Mouse (Mus musculus) heart, embryonic 10.5 days (tissue): ENCODE data around the gene Tmem102. TPM values are rescaled to one million over a fixed set of nuclear protein-coding genes. Genes with fewer than 3 reads are reported as not detected.

Experiments
- DNase-seq: peaks from one replicate; pipeline ENCODE4 v3.0.0-alpha.2; 2017; ENCODE audit warnings: low spot score
- H3K27ac ChIP-seq: fragments of 300-500 bp; sonication (generic); 2 replicates; pipeline ENCODE4 v1.5.1; 2016; ENCODE audit warnings: mild to moderate bottlenecking
- H3K27me3 ChIP-seq: fragments of 300-500 bp; sonication (generic); 2 replicates; pipeline ENCODE4 v1.6.1; 2016; ENCODE audit warnings: mild to moderate bottlenecking; ENCODE audit not compliant: poor library complexity, insufficient read depth, severe bottlenecking
- H3K36me3 ChIP-seq: fragments of 300-500 bp; sonication (generic); 2 replicates; pipeline ENCODE4 v1.6.1; 2016; ENCODE audit warnings: mild to moderate bottlenecking, moderate library complexity
- H3K4me1 ChIP-seq: fragments of 300-500 bp; sonication (generic); 2 replicates; pipeline ENCODE4 v1.6.1; 2016; ENCODE audit warnings: mild to moderate bottlenecking
- H3K4me3 ChIP-seq: fragments of 300-500 bp; sonication (generic); 2 replicates; pipeline ENCODE4 v1.5.1; 2016; ENCODE audit warnings: mild to moderate bottlenecking, moderate library complexity
- H3K9me3 ChIP-seq: fragments of 300-500 bp; sonication (generic); 2 replicates; pipeline ENCODE4 v1.6.1; 2016; ENCODE audit warnings: mild to moderate bottlenecking, moderate library complexity
- WGBS: fragments of 180-500 bp; shearing (Covaris S2); methylation state at CpG from one replicate; pipeline ENCODE4 v1.1.7; 2016; 5-methylcytosine and 5-hydroxymethylcytosine counted together
- polyA plus RNA-seq: library from polyadenylated mRNA; unstranded; fragments of >200 nt; fragmentation: Nextera tagmentation; extraction: Ambion mirVana; gene quantifications from 2 replicates; pipeline ENCODE4 v1.2.1, GENCODE M21; 2016

The Tmem102 gene
- 1.5 and 1.8 TPM in 2 replicates for polyA plus RNA-seq

- 8% methylated on average over 29 of the region's 29 CpGs for WGBS
- H3K27me3 ChIP-seq, result peaks cover 72% of the 10 kb centered on the region
Observed at GRCm38 (mm10) chr11:69804972-69805909, at the start of gene Tmem102. Gene Tmem102, minus strand, starts transcription at chr11:69805624.

GRCm38 (mm10) chr11:69854680-69855079, 49.3 kb upstream of the Tmem102 start:
- Histone ChIP-seq H3K27me3 (peaks cover 34% of the 10 kb centered on the region), H3K36me3 (peaks cover 28% of the 10 kb centered on the region), H3K27ac (peak overlapping the region; percentile 56), H3K9me3 (no peaks in the 10 kb centered on the region), H3K4me1 (peaks cover 31% of the 10 kb centered on the region), H3K4me3 (no peak overlapping the region)
- WGBS, result 82% methylated on average over 10 of the region's 10 CpGs
- DNase-seq, result no peak

More at GRCm38 (mm10) chr11:69804972-69805909, at the start of gene Tmem102:
- H3K4me1 ChIP-seq, result peaks cover 53% of the 10 kb centered on the region
- DNase-seq, result no peak
- H3K27ac ChIP-seq, result no peak within 1 kb of the TSS; the same call in 1 of the 2 replicates
- 0 out of 2 replicates have a peak, but pooled peaks cover 3% of the 10 kb centered on the region for H3K9me3 ChIP-seq
- no peaks in the 10 kb centered on the region for H3K36me3 ChIP-seq
- H3K4me3 ChIP-seq, result peak within 1 kb of the TSS; percentile 71

- WGBS, result 58% methylated on average over 7 of the region's 7 CpGs
- peak; percentile 94 for DNase-seq
- no peaks in the 10 kb centered on the region for H3K9me3 ChIP-seq
- H3K27me3 ChIP-seq, result peaks cover 27% of the 10 kb centered on the region
- H3K4me1 ChIP-seq, result peaks cover 31% of the 10 kb centered on the region
- H3K4me3 ChIP-seq, result no peak overlapping the region
- H3K27ac ChIP-seq, result peak overlapping the region; percentile 72; the same call in 1 of the 2 replicates
- peaks cover 35% of the 10 kb centered on the region for H3K36me3 ChIP-seq
Observed at GRCm38 (mm10) chr11:69853994-69854393, 48.6 kb upstream of the Tmem102 start.

- H3K4me1 ChIP-seq, result peaks cover 55% of the 10 kb centered on the region
- H3K36me3 ChIP-seq, result peaks cover 49% of the 10 kb centered on the region
Observed at GRCm38 (mm10) chr11:69850754-69851153, 45.3 kb upstream of the Tmem102 start.

GRCm38 (mm10) chr11:69849884-69850283, 44.5 kb upstream of the Tmem102 start:
- no peak overlapping the region for H3K27ac ChIP-seq

More at GRCm38 (mm10) chr11:69850754-69851153, 45.3 kb upstream of the Tmem102 start:
- Histone ChIP-seq H3K27me3 (no peaks in the 10 kb centered on the region), H3K9me3 (no peaks in the 10 kb centered on the region), H3K4me3 (no peak overlapping the region), H3K27ac (no peak overlapping the region)
- WGBS, result 75% methylated on average over 8 of the region's 8 CpGs
- DNase-seq, result no peak

GRCm38 (mm10) chr11:69849128-69849527, 43.7 kb upstream of the Tmem102 start:
- no peaks in the 10 kb centered on the region for H3K9me3 ChIP-seq
- WGBS, result 80% methylated on average over 9 of the region's 9 CpGs
- no peak for DNase-seq
- peaks cover 49% of the 10 kb centered on the region for H3K36me3 ChIP-seq
- H3K4me3 ChIP-seq, result no peak overlapping the region
- no peaks in the 10 kb centered on the region for H3K27me3 ChIP-seq
- no peak overlapping the region for H3K27ac ChIP-seq
- H3K4me1 ChIP-seq, result peaks cover 49% of the 10 kb centered on the region

More at GRCm38 (mm10) chr11:69849884-69850283, 44.5 kb upstream of the Tmem102 start:
- Histone ChIP-seq H3K4me3 (no peak overlapping the region), H3K4me1 (peaks cover 53% of the 10 kb centered on the region), H3K27me3 (no peaks in the 10 kb centered on the region), H3K36me3 (peaks cover 49% of the 10 kb centered on the region), H3K9me3 (no peaks in the 10 kb centered on the region)
- no peak for DNase-seq
- 91% methylated on average over 15 of the region's 15 CpGs for WGBS

GRCm38 (mm10) chr11:69848021-69848420, 42.6 kb upstream of the Tmem102 start:
- Histone ChIP-seq H3K9me3 (no peaks in the 10 kb centered on the region), H3K4me1 (peaks cover 43% of the 10 kb centered on the region), H3K27ac (no peak overlapping the region), H3K4me3 (peak overlapping the region; percentile 81), H3K36me3 (peaks cover 49% of the 10 kb centered on the region), H3K27me3 (no peaks in the 10 kb centered on the region)
- DNase-seq, result no peak
- 95% methylated on average over 6 of the region's 6 CpGs for WGBS

- Histone ChIP-seq H3K27ac (peak overlapping the region; percentile 98), H3K36me3 (peaks cover 44% of the 10 kb centered on the region), H3K27me3 (no peaks in the 10 kb centered on the region), H3K4me3 (peak overlapping the region; percentile 81), H3K4me1 (peaks cover 42% of the 10 kb centered on the region), H3K9me3 (no peaks in the 10 kb centered on the region)
- no peak for DNase-seq
- 10% methylated on average over 37 of the region's 37 CpGs for WGBS
Observed at GRCm38 (mm10) chr11:69846738-69847688, 41.6 kb upstream of the Tmem102 start.

- peak within 1 kb of the TSS; percentile 81 for H3K4me3 ChIP-seq
- H3K36me3 ChIP-seq, result peaks cover 36% of the 10 kb centered on the region
- DNase-seq, result peak; percentile 97
- no peaks in the 10 kb centered on the region for H3K27me3 ChIP-seq
- peak within 1 kb of the TSS; percentile 98 for H3K27ac ChIP-seq
- H3K9me3 ChIP-seq, result no peaks in the 10 kb centered on the region
- WGBS, result under 1% methylated on average over 38 of the region's 38 CpGs
- H3K4me1 ChIP-seq, result peaks cover 42% of the 10 kb centered on the region
Observed at GRCm38 (mm10) chr11:69846198-69846680, 40.8 kb upstream of the Tmem102 start, which contains the start of gene Plscr3. Gene Plscr3, plus strand, starts transcription at chr11:69846376.

- Histone ChIP-seq H3K27me3 (peaks cover 33% of the 10 kb centered on the region), H3K4me1 (peaks cover 56% of the 10 kb centered on the region), H3K9me3 (no peaks in the 10 kb centered on the region), H3K27ac (peak overlapping the region; percentile 93), H3K4me3 (peak overlapping the region; percentile 69), H3K36me3 (peaks cover 2% of the 10 kb centered on the region; the same call in 1 of the 2 replicates)
- DNase-seq, result no peak
- 1% methylated on average over 7 of the region's 7 CpGs for WGBS
Observed at GRCm38 (mm10) chr11:69838714-69839104, 33.3 kb upstream of the Tmem102 start.

GRCm38 (mm10) chr11:69837952-69838713, 32.7 kb upstream of the Tmem102 start, which contains the start of gene Tmem256:
Gene Tmem256, plus strand, starts transcription at chr11:69838514.
- peak; percentile 99 for DNase-seq
- no peaks in the 10 kb centered on the region for H3K9me3 ChIP-seq
- peaks cover 39% of the 10 kb centered on the region for H3K27me3 ChIP-seq
- H3K4me1 ChIP-seq, result peaks cover 56% of the 10 kb centered on the region
- H3K4me3 ChIP-seq, result peak within 1 kb of the TSS; percentile 69
- peaks cover 7% of the 10 kb centered on the region for H3K36me3 ChIP-seq
- WGBS, result under 1% methylated on average over 34 of the region's 34 CpGs
- H3K27ac ChIP-seq, result peak within 1 kb of the TSS; percentile 93
